Mouse (Mus musculus): ENCODE measurements around the gene Slc6a11. TPM values are rescaled to one million over a fixed set of nuclear protein-coding genes. Genes with fewer than 3 reads are reported as not detected.

Slc6a11 gene
- polyA plus RNA-seq, 1 experiment from 2014 or later, result 136 TPM

DNA sequence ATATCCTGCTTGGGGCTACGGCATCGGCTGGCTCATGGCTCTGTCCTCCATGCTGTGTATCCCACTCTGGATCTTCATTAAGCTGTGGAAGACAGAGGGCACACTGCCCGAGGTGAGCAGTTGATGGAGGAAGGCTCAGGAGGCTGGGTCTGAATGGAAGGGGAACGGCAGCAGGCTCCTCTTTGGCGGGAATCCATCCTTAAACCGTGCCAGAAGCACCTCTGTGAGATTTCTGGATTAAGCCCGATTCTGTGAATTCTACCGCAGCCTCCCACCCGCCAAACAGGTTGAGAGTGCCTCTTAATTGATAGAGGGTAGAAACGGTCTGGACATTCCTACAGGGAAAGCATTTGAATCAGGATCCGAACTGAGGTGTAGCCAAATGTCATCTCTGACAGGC lies 114.6 kb downstream of the Slc6a11 start:
- Histone ChIP-seq H3K4me3 (ENCODE audit: low read length) (no peak overlapping the region), H3K4me2 (ENCODE audit: low read length) (no peak overlapping the region), H3K9me3 (ENCODE audit: control insufficient read depth, low read length) (no peaks in the 10 kb centered on the region), H3K27me3 (replicated peaks; ENCODE audit: control insufficient read depth, insufficient read depth, low read length) (0 out of 2 replicates have a peak, but pooled peaks cover 2% of the 10 kb centered on the region), H3K9ac (ENCODE audit: low read depth, low read length) (no peak overlapping the region), H3K36me3 (ENCODE audit: control insufficient read depth, insufficient read depth, low read length) (no peaks in the 10 kb centered on the region), H3K27ac (ENCODE audit: low read depth, low read length) (no peak overlapping the region), H3K4me1 (ENCODE audit: control insufficient read depth, insufficient read depth, low read depth, low read length) (peaks cover 5% of the 10 kb centered on the region; the same call in 1 of the 2 replicates)
- WGBS, result 56% methylated on average over 11 of the region's 11 CpGs
- no peak for ATAC-seq

DNA sequence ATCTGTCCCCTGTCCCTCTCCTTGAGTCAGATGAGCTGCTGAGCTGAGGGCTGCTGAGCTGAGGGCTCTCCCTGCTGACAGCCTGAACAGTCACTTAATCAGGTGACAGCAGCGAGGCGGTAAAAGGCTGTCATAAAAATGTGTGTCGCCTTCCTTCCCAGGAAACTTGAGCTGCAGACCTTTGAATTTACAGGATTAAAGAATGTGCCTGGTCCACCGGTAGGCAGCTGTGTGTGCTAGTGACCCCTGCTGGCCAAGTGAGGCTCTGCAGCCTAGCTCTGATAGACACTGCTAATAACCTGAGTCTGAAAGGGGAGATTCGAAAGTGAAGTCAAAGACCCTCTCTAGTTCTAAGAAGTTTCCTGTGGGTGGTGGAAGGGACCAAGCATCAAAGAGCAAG lies 119.3 kb downstream of the Slc6a11 start:
- WGBS, result 11% methylated on average over 5 of the region's 5 CpGs
- Histone ChIP-seq H3K27ac (ENCODE audit: low read depth, low read length) (0 out of 2 replicates have a peak overlapping the region, but pooled peaks have one; percentile 37), H3K4me1 (ENCODE audit: control insufficient read depth, insufficient read depth, low read depth, low read length) (peaks cover 5% of the 10 kb centered on the region; the same call in 1 of the 2 replicates), H3K4me3 (ENCODE audit: low read length) (no peak overlapping the region), H3K27me3 (replicated peaks; ENCODE audit: control insufficient read depth, insufficient read depth, low read length) (no peaks in the 10 kb centered on the region), H3K4me2 (ENCODE audit: low read length) (no peak overlapping the region), H3K9me3 (ENCODE audit: control insufficient read depth, low read length) (no peaks in the 10 kb centered on the region), H3K9ac (ENCODE audit: low read depth, low read length) (no peak overlapping the region), H3K36me3 (ENCODE audit: control insufficient read depth, insufficient read depth, low read length) (no peaks in the 10 kb centered on the region)
- peak; percentile 66 for ATAC-seq

DNA sequence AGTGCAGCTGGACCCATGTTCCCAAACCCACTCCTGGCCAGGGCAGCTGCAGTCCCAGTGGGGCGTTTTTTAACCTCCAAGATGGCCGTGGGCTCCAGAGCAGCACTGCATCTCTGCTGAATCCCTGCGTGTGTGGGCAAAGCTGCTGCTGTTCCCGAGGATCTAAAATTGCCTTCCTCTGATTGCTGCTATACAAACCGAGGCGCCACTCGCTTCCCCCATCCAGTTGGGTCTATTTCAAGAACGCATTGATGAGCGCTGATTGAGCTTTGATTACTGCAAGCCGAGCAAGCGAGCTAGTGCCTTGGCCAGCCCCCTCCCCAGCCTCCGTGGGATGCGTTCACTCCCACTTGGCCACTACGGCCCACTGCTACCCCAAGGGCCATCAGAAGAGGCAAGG lies 123.9 kb downstream of the Slc6a11 start:
- Histone ChIP-seq H3K27me3 (replicated peaks; ENCODE audit: control insufficient read depth, insufficient read depth, low read length) (no peaks in the 10 kb centered on the region), H3K4me3 (ENCODE audit: low read length) (no peak overlapping the region), H3K4me1 (ENCODE audit: control insufficient read depth, insufficient read depth, low read depth, low read length) (peaks cover 26% of the 10 kb centered on the region), H3K27ac (ENCODE audit: low read depth, low read length) (no peak overlapping the region), H3K9ac (ENCODE audit: low read depth, low read length) (no peak overlapping the region), H3K9me3 (ENCODE audit: control insufficient read depth, low read length) (no peaks in the 10 kb centered on the region), H3K36me3 (ENCODE audit: control insufficient read depth, insufficient read depth, low read length) (no peaks in the 10 kb centered on the region), H3K4me2 (ENCODE audit: low read length) (no peak overlapping the region)
- WGBS, result 63% methylated on average over 14 of the region's 14 CpGs
- ATAC-seq, result no peak

DNA sequence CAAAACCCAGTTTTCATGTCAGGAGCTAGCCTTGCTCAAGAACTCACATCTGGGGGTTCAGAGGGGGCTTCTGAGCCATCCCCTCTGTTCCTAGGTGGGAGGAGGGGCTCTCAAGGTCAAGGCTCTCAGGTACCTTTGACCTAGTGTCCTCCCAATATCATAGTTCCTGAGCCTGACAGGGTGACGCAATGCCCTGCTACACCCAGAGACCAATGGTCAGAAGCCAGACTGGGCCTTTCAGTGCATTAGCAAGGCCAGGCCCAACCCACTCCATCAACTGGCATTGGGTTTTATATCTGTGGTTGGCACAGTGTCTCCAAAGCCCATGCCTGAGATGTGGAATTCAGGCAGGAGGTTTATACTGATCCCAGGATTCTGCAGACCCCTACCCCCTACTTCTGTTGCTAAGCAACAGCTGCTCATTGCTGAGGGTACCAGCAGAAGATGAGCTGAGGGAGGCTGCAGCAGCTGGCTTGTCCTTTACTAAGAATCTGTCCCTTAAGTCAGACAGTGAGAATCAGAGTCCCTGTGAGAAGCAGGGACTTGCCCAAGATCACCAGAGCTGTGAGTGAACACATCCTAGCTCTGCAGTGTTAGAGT lies 126.8 kb downstream of the Slc6a11 start:
- WGBS, result 63% methylated on average over 1 of the region's 1 CpGs
- peak overlapping the region; percentile 73 for H3K27ac ChIP-seq (ENCODE audit: low read depth, low read length)
- peak overlapping the region; percentile 2; the same call in 1 of the 2 replicates for H3K9ac ChIP-seq (ENCODE audit: low read depth, low read length)
- peaks cover 38% of the 10 kb centered on the region for H3K4me1 ChIP-seq (ENCODE audit: control insufficient read depth, insufficient read depth, low read depth, low read length)
- no peaks in the 10 kb centered on the region for H3K36me3 ChIP-seq (ENCODE audit: control insufficient read depth, insufficient read depth, low read length)
- no peak overlapping the region for H3K4me3 ChIP-seq (ENCODE audit: low read length)
- no peaks in the 10 kb centered on the region for H3K27me3 ChIP-seq (replicated peaks; ENCODE audit: control insufficient read depth, insufficient read depth, low read length)
- H3K9me3 ChIP-seq (ENCODE audit: control insufficient read depth, low read length), result no peaks in the 10 kb centered on the region
- ATAC-seq, result peak; percentile 68
- H3K4me2 ChIP-seq (ENCODE audit: low read length), result no peak overlapping the region

DNA sequence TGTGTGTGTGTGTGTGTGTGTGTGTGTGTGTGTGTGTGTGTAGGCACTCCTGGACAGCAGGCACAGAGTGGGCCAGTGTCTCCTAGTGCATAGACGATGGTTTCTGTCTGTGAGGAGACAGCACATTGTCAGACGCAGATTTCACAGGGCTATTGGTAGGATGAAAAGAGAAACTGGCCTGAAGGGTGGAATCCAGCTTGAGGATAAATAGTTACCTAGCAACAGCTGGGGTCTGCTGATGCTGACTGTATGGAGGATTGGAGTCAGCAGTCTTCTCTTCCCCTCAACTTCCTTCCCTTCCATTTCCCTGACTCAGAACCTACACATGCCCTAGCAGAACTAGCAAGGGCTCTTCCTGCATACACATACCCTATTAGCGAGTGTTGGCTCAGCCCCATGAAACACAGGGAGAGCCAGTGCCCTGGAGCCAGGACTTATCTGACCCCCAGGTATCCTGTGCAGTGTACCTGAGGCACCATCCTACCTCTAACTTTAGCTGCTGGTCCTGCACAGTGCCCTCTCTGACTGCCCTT lies 127.7 kb downstream of the Slc6a11 start:
- no peak overlapping the region for H3K4me3 ChIP-seq (ENCODE audit: low read length)
- no peak overlapping the region for H3K4me2 ChIP-seq (ENCODE audit: low read length)
- H3K9me3 ChIP-seq (ENCODE audit: control insufficient read depth, low read length), result no peaks in the 10 kb centered on the region
- peak overlapping the region; percentile 59 for H3K27ac ChIP-seq (ENCODE audit: low read depth, low read length)
- peaks cover 39% of the 10 kb centered on the region for H3K4me1 ChIP-seq (ENCODE audit: control insufficient read depth, insufficient read depth, low read depth, low read length)
- ATAC-seq, result peak; percentile 19; the same call in 1 of the 2 replicates
- WGBS, result 21% methylated on average over 3 of the region's 3 CpGs
- no peak overlapping the region for H3K9ac ChIP-seq (ENCODE audit: low read depth, low read length)
- no peaks in the 10 kb centered on the region for H3K36me3 ChIP-seq (ENCODE audit: control insufficient read depth, insufficient read depth, low read length)
- no peaks in the 10 kb centered on the region for H3K27me3 ChIP-seq (replicated peaks; ENCODE audit: control insufficient read depth, insufficient read depth, low read length)

DNA sequence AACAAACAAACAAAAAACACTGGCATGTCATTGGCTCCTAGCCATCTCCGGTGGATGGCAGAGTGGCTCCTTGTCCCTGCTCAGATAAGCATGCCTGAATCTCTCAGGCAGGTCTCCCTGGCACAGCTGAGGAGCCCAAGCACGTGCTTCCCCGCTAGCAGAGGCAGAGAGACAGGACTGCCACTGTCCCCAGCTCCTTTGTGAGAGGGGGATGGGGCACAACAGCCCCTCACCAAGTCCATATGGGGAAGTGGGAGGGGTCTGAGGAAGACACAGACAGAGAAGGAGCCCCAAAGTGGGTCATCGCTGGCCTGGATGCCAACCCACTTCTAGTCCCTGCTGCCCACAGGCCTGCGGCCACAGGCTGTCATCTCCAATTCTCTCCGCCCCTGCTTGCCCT lies 130.6 kb downstream of the Slc6a11 start:
- Histone ChIP-seq H3K9me3 (ENCODE audit: control insufficient read depth, low read length) (no peaks in the 10 kb centered on the region), H3K4me2 (ENCODE audit: low read length) (no peak overlapping the region), H3K27me3 (replicated peaks; ENCODE audit: control insufficient read depth, insufficient read depth, low read length) (no peaks in the 10 kb centered on the region), H3K4me3 (ENCODE audit: low read length) (no peak overlapping the region), H3K4me1 (ENCODE audit: control insufficient read depth, insufficient read depth, low read depth, low read length) (peaks cover 56% of the 10 kb centered on the region), H3K27ac (ENCODE audit: low read depth, low read length) (no peak overlapping the region; the same call in 1 of the 2 replicates), H3K36me3 (ENCODE audit: control insufficient read depth, insufficient read depth, low read length) (no peaks in the 10 kb centered on the region), H3K9ac (ENCODE audit: low read depth, low read length) (0 out of 2 replicates have a peak overlapping the region, but pooled peaks have one; percentile 2)
- 35% methylated on average over 6 of the region's 6 CpGs for WGBS
- peak; percentile 66 for ATAC-seq

DNA sequence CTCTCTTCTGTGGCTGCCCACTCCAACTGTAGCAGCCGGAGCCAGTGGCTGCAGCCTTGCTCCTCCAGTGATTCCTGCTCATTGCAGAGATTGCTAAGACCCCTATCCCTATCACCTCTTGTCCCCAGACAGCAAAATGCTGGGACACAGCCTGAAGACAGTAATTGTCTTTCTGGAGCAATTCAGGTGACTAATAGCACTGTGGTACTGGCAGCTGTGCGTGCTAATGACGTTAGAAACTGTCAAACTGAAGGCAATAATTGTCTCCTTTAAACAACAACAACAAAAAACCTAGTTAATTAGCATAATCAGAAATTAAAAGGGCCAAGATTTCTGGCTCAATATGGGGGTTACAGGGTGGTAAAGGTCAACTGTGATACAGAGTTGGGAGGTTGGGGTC lies 133.0 kb downstream of the Slc6a11 start:
- no peaks in the 10 kb centered on the region for H3K36me3 ChIP-seq (ENCODE audit: control insufficient read depth, insufficient read depth, low read length)
- peaks cover 34% of the 10 kb centered on the region for H3K4me1 ChIP-seq (ENCODE audit: control insufficient read depth, insufficient read depth, low read depth, low read length)
- H3K9ac ChIP-seq (ENCODE audit: low read depth, low read length), result no peak overlapping the region
- H3K4me3 ChIP-seq (ENCODE audit: low read length), result no peak overlapping the region
- H3K27me3 ChIP-seq (replicated peaks; ENCODE audit: control insufficient read depth, insufficient read depth, low read length), result no peaks in the 10 kb centered on the region
- WGBS, result 27% methylated on average over 3 of the region's 3 CpGs
- no peaks in the 10 kb centered on the region for H3K9me3 ChIP-seq (ENCODE audit: control insufficient read depth, low read length)
- peak overlapping the region; percentile 44; the same call in 1 of the 2 replicates for H3K27ac ChIP-seq (ENCODE audit: low read depth, low read length)
- H3K4me2 ChIP-seq (ENCODE audit: low read length), result no peak overlapping the region
- ATAC-seq, result no peak

DNA sequence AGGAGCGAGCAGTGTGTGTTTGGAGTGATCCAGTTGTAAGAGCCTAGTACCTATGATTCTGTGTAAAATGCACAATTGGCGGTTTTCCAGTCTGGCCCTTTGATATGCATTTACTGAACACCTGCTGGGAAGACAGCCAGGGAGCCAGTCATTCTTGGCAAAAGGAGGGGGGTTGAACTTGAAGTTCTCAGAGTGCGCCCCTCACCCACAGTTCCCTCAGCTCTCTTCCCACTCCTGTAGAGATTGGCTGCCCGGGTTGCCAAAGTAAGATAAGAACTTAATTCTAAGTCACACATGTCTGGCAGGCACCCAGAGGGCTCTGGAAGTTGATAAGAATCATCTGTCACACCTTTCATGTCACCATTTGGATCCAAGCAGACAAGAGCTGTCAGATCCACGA lies 133.4 kb downstream of the Slc6a11 start:
- no peak for ATAC-seq

DNA sequence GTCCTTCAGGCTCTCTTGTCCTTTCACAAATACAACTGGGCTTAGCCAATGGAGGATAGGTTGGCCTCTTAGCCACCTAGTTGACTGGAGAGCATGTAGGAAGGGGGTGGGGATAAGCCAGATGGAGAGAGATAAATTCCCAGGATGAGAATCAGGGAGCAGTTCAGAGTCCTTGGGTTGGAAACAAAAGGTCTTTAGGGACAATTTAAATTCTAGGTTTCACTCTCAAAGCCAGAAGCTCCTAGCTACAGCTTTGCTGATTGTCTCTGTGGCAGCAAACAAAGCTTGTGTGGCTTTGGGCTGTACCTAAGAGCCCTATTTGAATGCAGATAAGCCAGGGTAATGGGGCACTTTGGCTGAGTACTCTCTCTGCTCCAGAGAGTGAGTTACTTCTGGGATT lies 135.2 kb downstream of the Slc6a11 start:
- Histone ChIP-seq H3K27me3 (replicated peaks; ENCODE audit: control insufficient read depth, insufficient read depth, low read length) (no peaks in the 10 kb centered on the region), H3K9me3 (ENCODE audit: control insufficient read depth, low read length) (no peaks in the 10 kb centered on the region), H3K27ac (ENCODE audit: low read depth, low read length) (no peak overlapping the region), H3K9ac (ENCODE audit: low read depth, low read length) (no peak overlapping the region), H3K4me3 (ENCODE audit: low read length) (no peak overlapping the region), H3K36me3 (ENCODE audit: control insufficient read depth, insufficient read depth, low read length) (no peaks in the 10 kb centered on the region), H3K4me1 (ENCODE audit: control insufficient read depth, insufficient read depth, low read depth, low read length) (peaks cover 29% of the 10 kb centered on the region), H3K4me2 (ENCODE audit: low read length) (no peak overlapping the region)
- no peak for ATAC-seq

More for the DNA sequence above, 133.4 kb downstream of the Slc6a11 start:
- Histone ChIP-seq H3K27me3 (replicated peaks; ENCODE audit: control insufficient read depth, insufficient read depth, low read length) (no peaks in the 10 kb centered on the region), H3K4me2 (ENCODE audit: low read length) (no peak overlapping the region), H3K36me3 (ENCODE audit: control insufficient read depth, insufficient read depth, low read length) (no peaks in the 10 kb centered on the region), H3K27ac (ENCODE audit: low read depth, low read length) (no peak overlapping the region), H3K9me3 (ENCODE audit: control insufficient read depth, low read length) (no peaks in the 10 kb centered on the region), H3K4me3 (ENCODE audit: low read length) (no peak overlapping the region), H3K9ac (ENCODE audit: low read depth, low read length) (no peak overlapping the region), H3K4me1 (ENCODE audit: control insufficient read depth, insufficient read depth, low read depth, low read length) (peaks cover 33% of the 10 kb centered on the region)
- 47% methylated on average over 5 of the region's 5 CpGs for WGBS
